Mouse (Mus musculus) neural tube, embryonic 14.5 days (tissue): ENCODE measurements around the gene Upk3bl. TPM values are rescaled to one million over a fixed set of nuclear protein-coding genes. Genes with fewer than 3 reads are reported as not detected.

Experiments
- ATAC-seq: fragments of 200-750 bp; cut with Nextera tagmentation; 2 replicates; pipeline ENCODE4 v1.8.0; 2017; ENCODE audit warnings: low read depth, mild to moderate bottlenecking, moderate TSS enrichment, moderate library complexity
- H3K27ac ChIP-seq: fragments of 300-500 bp; sonication (generic); 2 replicates; pipeline ENCODE4 v1.5.1; 2014; ENCODE audit warnings: low read depth, mild to moderate bottlenecking, control low read depth, low read length, moderate library complexity, mixed read lengths
- H3K27me3 ChIP-seq: fragments of 300-500 bp; sonication (generic); 2 replicates; pipeline ENCODE4 v1.6.1; 2014; ENCODE audit warnings: low read length; ENCODE audit not compliant: control insufficient read depth, insufficient read depth
- H3K36me3 ChIP-seq: fragments of 300-500 bp; sonication (generic); 2 replicates; pipeline ENCODE4 v1.6.1; 2014; ENCODE audit warnings: low read length, mixed read lengths; ENCODE audit not compliant: control insufficient read depth, insufficient read depth
- H3K4me1 ChIP-seq: fragments of 300-500 bp; sonication (generic); 2 replicates; pipeline ENCODE4 v1.6.1; 2014; ENCODE audit warnings: low read length; ENCODE audit not compliant: control insufficient read depth, insufficient read depth
- H3K4me2 ChIP-seq: fragments of 300-500 bp; sonication (generic); 2 replicates; pipeline ENCODE4 v1.6.1; 2014; ENCODE audit warnings: mild to moderate bottlenecking, low read depth, low read length, control low read depth
- H3K4me3 ChIP-seq: fragments of 300-500 bp; sonication (generic); 2 replicates; pipeline ENCODE4 v1.5.1; 2014; ENCODE audit warnings: low read depth, low read length, control low read depth, mixed read lengths
- H3K9ac ChIP-seq: fragments of 300-500 bp; sonication (generic); replicated peaks from 2 replicates; pipeline ENCODE4 v1.6.1; 2014; ENCODE audit warnings: low read depth, mild to moderate bottlenecking, control low read depth, low read length, mixed read lengths
- H3K9me3 ChIP-seq: fragments of 300-500 bp; sonication (generic); 2 replicates; pipeline ENCODE4 v1.6.1; 2016; ENCODE audit warnings: low read length; ENCODE audit not compliant: control insufficient read depth
- WGBS: fragments of 180-500 bp; shearing (Covaris S2); extraction: QIAGEN DNeasy Blood & Tissue Kit; methylation state at CpG from one replicate; pipeline ENCODE4 v1.1.7; 2014; 5-methylcytosine and 5-hydroxymethylcytosine counted together
- polyA plus RNA-seq: library from polyadenylated mRNA; unstranded; fragments of >200 nt; fragmentation: Nextera tagmentation; extraction: Ambion mirVana; gene quantifications from 2 replicates; pipeline ENCODE4 v1.2.1, GENCODE M21; 2014

Gene Upk3bl
- polyA plus RNA-seq, 1 experiment from 2014 or later = not detected

DNA sequence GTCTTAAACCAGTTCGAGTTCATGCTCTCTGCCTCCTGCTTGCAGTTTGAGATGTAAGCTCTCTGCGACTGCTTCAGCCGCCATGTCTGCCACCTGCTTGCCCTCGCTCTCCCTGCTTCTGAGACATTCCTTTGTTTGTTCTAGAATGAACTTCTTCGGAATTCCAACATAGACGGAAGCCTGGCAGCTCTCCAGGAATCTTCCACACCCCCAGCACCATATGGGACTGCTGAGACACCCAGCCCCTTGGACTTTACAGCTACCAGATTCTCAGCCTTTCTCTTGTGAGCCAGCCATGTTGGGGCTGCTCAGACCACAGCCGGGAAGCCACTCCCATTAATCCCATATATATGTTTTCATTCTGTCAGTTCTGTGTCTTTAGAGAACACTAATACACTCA, 22.0 kb downstream of the Upk3bl start:
- Histone ChIP-seq H3K4me2 (no peak overlapping the region), H3K27me3 (no peaks in the 10 kb centered on the region), H3K9me3 (no peaks in the 10 kb centered on the region), H3K4me3 (no peak overlapping the region), H3K9ac (no peak overlapping the region), H3K4me1 (no peaks in the 10 kb centered on the region), H3K27ac (no peak overlapping the region), H3K36me3 (no peaks in the 10 kb centered on the region)
- ATAC-seq = no peak
- 42% methylated on average over 7 of the region's 7 CpGs for WGBS

DNA sequence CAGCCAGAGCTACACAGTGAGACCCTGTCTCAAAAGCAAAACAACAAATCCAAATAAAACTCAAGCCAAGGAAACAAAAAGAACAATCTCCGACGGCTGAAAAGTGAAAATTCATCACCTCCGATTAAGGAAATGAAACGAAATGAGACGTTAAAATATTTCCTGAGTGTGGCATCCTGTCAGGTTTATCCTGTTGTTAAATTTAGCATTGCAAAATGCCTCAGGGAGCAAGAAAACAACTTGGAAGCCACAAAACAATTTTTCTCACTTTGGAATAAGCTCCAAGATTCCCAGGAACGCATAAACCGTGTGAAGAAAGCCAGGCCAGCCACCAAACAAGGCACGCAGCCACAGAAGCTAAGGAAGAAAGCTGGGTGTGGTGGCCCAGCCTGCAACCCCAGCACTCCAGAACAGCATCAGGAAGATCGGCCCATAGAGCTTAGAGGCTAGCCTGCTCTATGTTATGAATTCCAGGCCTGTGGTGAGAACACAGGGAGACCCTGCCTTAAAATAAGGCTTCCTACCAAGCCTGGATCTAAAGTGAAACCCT, 22.8 kb downstream of the Upk3bl start:
- no peaks in the 10 kb centered on the region for H3K27me3 ChIP-seq
- H3K4me2 ChIP-seq = no peak overlapping the region
- H3K36me3 ChIP-seq = no peaks in the 10 kb centered on the region
- no peaks in the 10 kb centered on the region for H3K4me1 ChIP-seq
- ATAC-seq = no peak
- H3K9me3 ChIP-seq = no peaks in the 10 kb centered on the region
- H3K9ac ChIP-seq = no peak overlapping the region
- no peak overlapping the region for H3K27ac ChIP-seq
- 90% methylated on average over 9 of the region's 9 CpGs for WGBS
- no peak overlapping the region for H3K4me3 ChIP-seq

DNA sequence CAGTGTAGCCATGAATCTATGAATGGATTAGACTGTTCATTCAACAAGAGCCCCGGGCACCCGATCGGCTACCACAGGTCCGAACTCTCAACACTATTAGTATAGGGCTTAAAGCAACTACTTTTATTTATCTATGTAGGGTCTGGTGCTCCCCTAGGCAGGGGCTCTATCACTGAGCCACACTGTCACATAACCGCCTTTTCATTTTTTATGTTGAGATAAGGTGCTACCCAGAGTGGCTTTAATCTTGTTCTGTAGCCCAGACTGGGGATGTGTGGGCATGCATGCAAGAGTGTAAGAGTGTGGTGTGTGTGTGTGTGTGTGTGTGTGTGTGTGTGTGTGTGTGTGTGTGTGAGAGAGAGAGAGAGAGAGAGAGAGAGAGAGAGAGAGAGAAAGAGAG, 23.8 kb downstream of the Upk3bl start:
- Histone ChIP-seq H3K9ac (no peak overlapping the region), H3K27me3 (no peaks in the 10 kb centered on the region), H3K36me3 (no peaks in the 10 kb centered on the region), H3K4me1 (no peaks in the 10 kb centered on the region), H3K4me3 (no peak overlapping the region), H3K27ac (no peak overlapping the region), H3K9me3 (no peaks in the 10 kb centered on the region), H3K4me2 (no peak overlapping the region)
- 91% methylated on average over 5 of the region's 5 CpGs for WGBS
- no peak for ATAC-seq

DNA sequence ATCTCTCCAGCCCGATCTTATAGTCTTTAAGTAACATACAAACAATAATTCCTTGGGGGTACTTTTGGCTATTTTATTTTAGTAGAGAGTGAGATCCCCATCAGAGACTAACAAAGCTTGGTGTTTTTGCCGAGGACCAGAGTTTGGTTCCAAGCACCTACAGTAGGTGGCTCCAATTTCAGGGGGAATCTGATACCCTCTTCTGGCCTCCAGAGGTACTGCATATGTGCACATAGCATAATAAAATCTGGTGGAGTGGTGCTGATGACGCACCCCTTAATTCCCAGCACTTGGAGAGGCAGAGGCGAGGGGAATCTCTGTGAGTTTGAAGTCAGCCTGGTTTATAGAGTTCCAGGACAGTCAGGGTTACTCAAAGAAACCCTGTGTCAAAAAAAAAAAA, 28.1 kb downstream of the Upk3bl start:
- no peak for ATAC-seq
- no peak overlapping the region for H3K27ac ChIP-seq
- H3K4me3 ChIP-seq = no peak overlapping the region
- 81% methylated on average over 4 of the region's 4 CpGs for WGBS
- H3K9ac ChIP-seq = no peak overlapping the region
- no peak overlapping the region for H3K4me2 ChIP-seq
- H3K9me3 ChIP-seq = no peaks in the 10 kb centered on the region
- H3K4me1 ChIP-seq = peaks cover 9% of the 10 kb centered on the region; the same call in 1 of the 2 replicates
- H3K27me3 ChIP-seq = no peaks in the 10 kb centered on the region
- H3K36me3 ChIP-seq = no peaks in the 10 kb centered on the region

DNA sequence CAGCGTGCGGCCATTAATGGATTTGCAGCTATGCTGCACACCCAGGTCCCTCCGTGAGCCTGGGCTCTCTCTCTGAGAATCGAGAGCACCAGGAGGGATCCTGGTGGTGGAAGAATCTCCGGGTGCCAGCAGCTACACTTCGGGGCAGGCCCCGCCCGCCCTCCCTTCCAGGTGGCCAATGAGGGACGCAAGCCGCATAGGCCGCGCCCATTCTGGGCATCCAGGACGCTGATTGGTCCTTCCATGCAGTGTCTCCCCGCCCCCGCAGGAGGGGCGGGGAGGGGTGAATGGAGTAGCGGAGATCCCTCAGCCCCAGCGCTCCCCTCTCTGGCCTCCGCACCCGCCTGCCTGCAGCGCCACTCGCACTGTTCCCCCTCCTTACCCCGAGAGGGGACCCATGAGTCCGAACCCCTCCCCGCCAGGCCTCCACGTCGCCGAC, 29.4 kb downstream of the Upk3bl start, which contains the start of gene Rasa4:
TSS of gene Rasa4 (plus strand) at position 248 of the 439 bp plus-strand sequence.
- no peak within 1 kb of the TSS for H3K27ac ChIP-seq
- H3K4me1 ChIP-seq = peaks cover 9% of the 10 kb centered on the region; the same call in 1 of the 2 replicates
- H3K27me3 ChIP-seq = no peaks in the 10 kb centered on the region
- no peaks in the 10 kb centered on the region for H3K9me3 ChIP-seq
- peak within 1 kb of the TSS; percentile 55 for H3K4me3 ChIP-seq
- under 1% methylated on average over 28 of the region's 28 CpGs for WGBS
- peak within 1 kb of the TSS; percentile 71 for H3K4me2 ChIP-seq
- no peaks in the 10 kb centered on the region for H3K36me3 ChIP-seq
- H3K9ac ChIP-seq = peak within 1 kb of the TSS; percentile 68
- peak; percentile 96 for ATAC-seq

DNA sequence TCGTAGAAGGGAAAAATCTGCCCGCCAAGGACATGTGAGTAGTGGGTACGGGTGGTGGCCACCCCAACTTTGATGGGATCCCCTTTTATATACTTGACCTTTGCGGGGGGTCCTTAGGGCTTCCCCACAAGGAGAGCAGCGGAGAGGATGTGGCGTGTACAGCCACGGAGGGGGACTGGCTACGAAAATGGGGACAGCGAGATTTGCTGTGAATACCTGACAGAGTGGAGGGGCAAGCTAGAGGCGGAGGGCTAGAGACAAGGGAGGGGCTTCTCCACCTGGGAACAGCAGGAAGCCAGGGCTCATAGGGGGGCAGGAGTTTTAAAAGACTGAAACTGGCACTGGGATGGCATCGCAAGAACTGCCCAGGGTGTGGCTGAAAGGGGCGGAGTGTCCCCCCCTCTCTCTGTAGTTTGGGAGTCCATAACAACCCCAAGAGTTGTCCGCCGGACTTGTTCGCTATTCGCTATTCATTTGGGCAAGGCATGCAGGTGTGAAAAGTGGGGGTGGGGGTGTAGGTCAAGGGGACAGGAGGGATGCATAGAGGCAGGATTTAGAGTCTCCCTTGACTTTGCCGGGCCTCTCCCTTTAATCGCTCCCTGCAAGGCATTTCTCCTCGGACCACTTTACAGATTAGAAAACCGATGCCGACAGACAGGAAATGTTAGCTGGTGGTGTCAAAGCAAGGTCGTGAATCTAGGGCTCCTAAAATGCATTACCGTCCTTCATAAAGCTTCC, 30.0 kb downstream of the Upk3bl start:
- Histone ChIP-seq H3K9me3 (no peaks in the 10 kb centered on the region), H3K36me3 (no peaks in the 10 kb centered on the region), H3K9ac (peak overlapping the region; percentile 68), H3K4me3 (peak overlapping the region; percentile 55), H3K27ac (no peak overlapping the region), H3K27me3 (no peaks in the 10 kb centered on the region), H3K4me2 (peak overlapping the region; percentile 71), H3K4me1 (peaks cover 9% of the 10 kb centered on the region; the same call in 1 of the 2 replicates)
- under 1% methylated on average over 23 of the region's 23 CpGs for WGBS
- ATAC-seq = peak; percentile 54

DNA sequence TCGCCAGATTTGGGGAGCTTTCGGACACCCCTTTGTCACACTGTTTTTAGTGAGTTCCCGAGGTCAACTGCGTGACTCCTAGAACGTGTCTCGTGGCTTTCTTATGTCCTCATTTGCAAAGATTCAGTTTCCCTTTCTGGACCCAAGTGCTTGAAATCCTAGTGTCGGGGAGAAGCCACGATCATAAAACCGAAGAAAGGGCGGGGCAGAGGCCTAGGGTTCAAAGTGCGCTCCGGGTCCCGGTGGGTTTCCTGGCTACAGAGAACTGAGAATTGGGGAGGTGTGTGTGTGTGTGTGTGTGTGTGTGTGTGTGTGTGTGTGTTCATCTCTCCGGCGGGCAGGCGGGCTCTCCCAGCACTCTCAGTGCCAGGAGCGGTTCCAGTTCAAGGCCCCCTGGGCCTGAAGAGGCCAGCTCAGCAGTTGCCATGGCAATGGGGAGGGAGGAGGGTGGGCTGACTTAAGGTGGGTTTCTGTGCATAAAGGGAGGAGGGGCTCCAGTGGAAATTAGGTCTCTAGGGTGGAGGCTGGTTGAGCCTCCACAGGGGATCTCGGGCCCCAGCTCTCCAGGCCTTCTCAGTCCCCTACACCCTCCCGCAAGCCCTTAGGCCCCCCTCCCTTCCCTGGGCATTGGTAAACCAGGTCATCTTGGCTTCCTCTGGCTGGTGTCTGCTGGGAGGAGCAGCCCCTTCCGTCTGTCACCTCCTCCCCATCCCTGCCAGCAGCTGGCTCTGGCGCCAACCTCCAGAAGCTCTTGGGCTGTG, 30.8 kb downstream of the Upk3bl start:
- H3K9ac ChIP-seq = peak overlapping the region; percentile 68; the same call in 1 of the 2 replicates
- H3K9me3 ChIP-seq = no peaks in the 10 kb centered on the region
- peak overlapping the region; percentile 71 for H3K4me2 ChIP-seq
- WGBS = 4% methylated on average over 20 of the region's 21 CpGs
- ATAC-seq = peak; percentile 45
- H3K36me3 ChIP-seq = no peaks in the 10 kb centered on the region
- no peak overlapping the region for H3K27ac ChIP-seq
- no peaks in the 10 kb centered on the region for H3K27me3 ChIP-seq
- peak overlapping the region; percentile 55 for H3K4me3 ChIP-seq
- H3K4me1 ChIP-seq = peaks cover 9% of the 10 kb centered on the region; the same call in 1 of the 2 replicates

DNA sequence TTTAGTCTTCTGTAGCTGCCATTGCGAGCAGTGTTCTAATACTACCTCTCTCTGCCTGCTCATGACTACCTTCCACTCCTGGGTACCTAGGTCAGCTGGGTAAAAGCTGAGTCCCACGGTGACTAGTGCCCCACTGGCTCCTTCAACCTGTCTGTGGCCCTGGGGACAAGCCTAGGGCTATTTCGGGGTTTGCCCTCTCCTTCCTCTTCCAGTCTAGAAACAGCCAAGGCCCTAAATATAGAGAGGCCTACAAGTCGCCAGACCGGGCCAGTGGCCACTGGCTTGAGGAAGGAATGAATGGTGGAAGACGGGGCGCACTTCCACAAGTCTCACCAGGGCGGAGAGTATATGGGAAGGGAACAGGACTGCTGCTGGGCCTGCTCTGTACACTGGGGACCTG, 32.0 kb downstream of the Upk3bl start:
- Histone ChIP-seq H3K27me3 (no peaks in the 10 kb centered on the region), H3K4me3 (no peak overlapping the region), H3K36me3 (no peaks in the 10 kb centered on the region), H3K27ac (no peak overlapping the region), H3K9me3 (no peaks in the 10 kb centered on the region), H3K9ac (no peak overlapping the region), H3K4me1 (peaks cover 9% of the 10 kb centered on the region; the same call in 1 of the 2 replicates), H3K4me2 (no peak overlapping the region)
- 91% methylated on average over 8 of the region's 8 CpGs for WGBS
- no peak for ATAC-seq
